Mouse (Mus musculus) lung, postnatal 0 days (tissue): ENCODE measurements at regions not wholly inside any gene's neighbourhood (a gene's known extent, or its start where the extent isn't known, plus 50 kb on each side); places are given as distances from the start of the nearest gene placed in this dataset.

Experiments
- CTCF ChIP-seq: IDR thresholded peaks from 2 replicates; pipeline ENCODE4 v1.5.1; 2016; ENCODE audit warnings: antibody characterized with exemption, mild to moderate bottlenecking
- EP300 ChIP-seq: IDR thresholded peaks from 2 replicates; pipeline ENCODE4 v1.6.1; 2016; ENCODE audit warnings: antibody characterized with exemption, mild to moderate bottlenecking, control low read depth

DNA sequence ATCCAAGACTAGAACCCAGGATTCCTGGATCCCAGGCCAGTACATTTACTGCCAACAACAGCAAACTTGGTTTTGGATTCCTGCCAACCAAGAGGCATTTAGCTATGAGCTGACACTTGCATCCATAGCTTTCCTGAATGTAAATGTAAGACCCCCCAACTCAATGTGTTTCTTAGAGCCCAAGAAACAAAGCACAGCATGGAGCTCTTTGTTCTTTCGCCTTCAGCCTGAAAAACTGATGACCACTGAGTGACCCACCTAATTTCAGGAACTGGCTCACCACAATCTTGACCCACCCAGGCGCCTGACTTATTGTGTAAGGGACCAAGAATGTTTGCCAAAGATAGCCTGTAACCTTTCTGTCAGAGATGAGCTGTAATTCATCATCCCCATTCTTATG lies 71.7 kb downstream of the Fam181b start:
- TF ChIP-seq CTCF (no peak), EP300 (no peak)
